Mouse (Mus musculus) brain, embryonic 14.5 days (tissue): Measurements from ENCODE around the gene Gnai2. TPM values are rescaled to one million over a fixed set of nuclear protein-coding genes. Genes with fewer than 3 reads are reported as not detected.

Experiments used
- DNase-seq: peaks from one replicate; pipeline ENCODE4 v3.0.0-alpha.2; 2011; ENCODE audit warnings: low read depth
- CTCF ChIP-seq: fragments of 200-500 bp; IDR thresholded peaks from 2 replicates; pipeline ENCODE4 v1.5.1; 2012; ENCODE audit warnings: inconsistent platforms, mild to moderate bottlenecking, moderate library complexity, borderline replicate concordance; ENCODE audit not compliant: insufficient read depth, insufficient read length; ENCODE audit errors: extremely low read depth
- POLR2A ChIP-seq: fragments of 200-500 bp; IDR thresholded peaks from 2 replicates; pipeline ENCODE4 v1.6.1; 2012; ENCODE audit warnings: mild to moderate bottlenecking, inconsistent platforms, borderline replicate concordance; ENCODE audit not compliant: poor library complexity, insufficient read depth, insufficient read length, severe bottlenecking; ENCODE audit errors: extremely low read depth
- polyA plus RNA-seq: library from polyadenylated mRNA; depleted of rRNA; stranded (reverse); fragments of >200 nt; gene quantifications from 2 replicates; pipeline ENCODE4 v1.2.3, GENCODE M21; 2012

Gene Gnai2
- polyA plus RNA-seq, 1 experiment = 488 TPM

DNA sequence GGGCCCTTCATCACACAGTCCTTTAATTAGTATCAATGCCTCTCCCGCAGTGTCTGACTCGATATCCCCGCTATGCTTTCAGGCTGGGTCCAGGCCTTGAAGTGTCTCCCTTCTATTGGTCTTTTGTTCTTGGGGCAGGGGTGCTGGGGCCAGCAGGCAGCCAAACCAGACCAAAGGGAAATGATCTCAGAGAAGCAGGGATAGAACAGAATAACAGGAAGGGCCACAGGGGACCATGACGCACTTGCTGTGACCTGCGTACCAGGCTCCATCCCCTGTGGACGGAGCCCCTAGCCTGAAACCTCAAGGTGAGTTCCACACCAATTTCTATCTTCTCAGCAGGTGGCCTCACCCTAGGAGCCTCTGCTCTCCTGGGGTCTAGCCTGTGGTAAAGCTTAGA, 17.1 kb downstream of the Gnai2 start:
- TF ChIP-seq POLR2A = no peak
- no peak for TF ChIP-seq CTCF
- DNase-seq = no peak

DNA sequence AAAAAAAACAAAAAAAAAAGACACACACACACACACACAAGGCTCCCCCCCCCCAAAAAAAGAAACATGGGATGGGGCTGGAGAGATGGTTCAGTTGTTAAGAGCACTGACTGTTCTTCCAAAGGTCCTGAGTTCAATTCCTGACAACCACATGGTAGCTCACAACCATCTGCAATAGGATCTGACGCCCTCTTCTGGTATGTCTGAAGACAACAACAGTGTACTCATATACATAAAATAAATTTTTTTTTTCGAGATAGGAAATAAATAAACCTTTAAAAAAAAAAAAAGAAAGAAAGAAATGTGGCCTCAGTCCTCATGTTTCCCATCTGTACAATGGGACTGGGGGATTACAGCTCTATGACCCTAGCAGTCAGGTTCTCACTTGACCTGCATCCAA, 17.7 kb downstream of the Gnai2 start:
- no peak for DNase-seq
- TF ChIP-seq CTCF (no peak), POLR2A (no peak)

DNA sequence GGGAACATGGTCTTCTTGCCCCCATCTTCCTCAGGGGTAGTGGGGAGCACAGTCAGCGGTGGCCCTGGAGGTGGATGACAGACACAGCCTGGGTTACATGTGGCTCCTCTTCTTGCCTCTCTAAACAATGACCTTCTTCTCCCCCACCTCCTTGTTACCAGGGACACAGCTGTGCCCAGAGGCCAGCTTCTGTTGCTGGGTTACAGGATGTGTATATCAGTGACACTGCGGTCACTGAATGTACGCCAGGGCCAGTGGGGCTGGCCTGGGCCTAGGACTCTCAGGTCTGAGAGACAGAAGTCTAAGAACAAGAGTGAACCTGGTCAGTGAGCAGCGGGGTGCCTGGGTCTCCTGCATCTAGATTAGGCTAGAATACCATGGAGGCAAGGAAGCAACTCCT, 20.1 kb downstream of the Gnai2 start:
- TF ChIP-seq CTCF = no peak

DNA sequence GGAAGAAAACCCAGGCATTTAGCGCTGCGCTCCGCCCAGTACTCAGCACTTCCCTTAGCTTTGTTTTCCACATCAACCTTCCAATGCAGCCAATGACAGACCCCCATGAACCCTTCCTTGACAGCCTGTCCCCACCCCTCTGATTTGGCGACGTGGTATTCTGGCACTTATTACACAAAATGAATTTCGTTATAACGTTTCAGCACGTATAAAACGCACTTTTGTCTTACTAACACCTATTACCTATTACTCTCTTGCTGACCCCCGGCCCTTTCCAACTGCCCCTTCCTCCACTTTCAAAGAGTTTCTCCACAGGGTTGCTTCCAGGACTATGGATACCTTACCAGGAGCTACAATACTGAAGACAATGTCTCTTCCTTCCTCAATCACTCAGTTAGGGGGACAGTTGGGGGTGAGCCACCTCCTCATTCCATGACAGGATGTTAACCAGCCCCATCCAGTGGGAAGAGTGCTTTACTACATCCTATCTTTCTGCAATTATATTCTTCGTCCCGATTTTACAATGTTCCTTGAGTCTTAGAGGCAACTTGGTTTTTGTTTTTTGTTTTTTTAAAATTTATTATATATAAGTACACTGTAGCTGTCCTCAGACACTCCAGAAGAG, 22.1 kb downstream of the Gnai2 start:
- TF ChIP-seq POLR2A = no peak
- peak; percentile 22; the same call in 1 of the 2 replicates for TF ChIP-seq CTCF
- DNase-seq = peak; percentile 73

More for the DNA sequence above, 20.1 kb downstream of the Gnai2 start:
- no peak for DNase-seq

DNA sequence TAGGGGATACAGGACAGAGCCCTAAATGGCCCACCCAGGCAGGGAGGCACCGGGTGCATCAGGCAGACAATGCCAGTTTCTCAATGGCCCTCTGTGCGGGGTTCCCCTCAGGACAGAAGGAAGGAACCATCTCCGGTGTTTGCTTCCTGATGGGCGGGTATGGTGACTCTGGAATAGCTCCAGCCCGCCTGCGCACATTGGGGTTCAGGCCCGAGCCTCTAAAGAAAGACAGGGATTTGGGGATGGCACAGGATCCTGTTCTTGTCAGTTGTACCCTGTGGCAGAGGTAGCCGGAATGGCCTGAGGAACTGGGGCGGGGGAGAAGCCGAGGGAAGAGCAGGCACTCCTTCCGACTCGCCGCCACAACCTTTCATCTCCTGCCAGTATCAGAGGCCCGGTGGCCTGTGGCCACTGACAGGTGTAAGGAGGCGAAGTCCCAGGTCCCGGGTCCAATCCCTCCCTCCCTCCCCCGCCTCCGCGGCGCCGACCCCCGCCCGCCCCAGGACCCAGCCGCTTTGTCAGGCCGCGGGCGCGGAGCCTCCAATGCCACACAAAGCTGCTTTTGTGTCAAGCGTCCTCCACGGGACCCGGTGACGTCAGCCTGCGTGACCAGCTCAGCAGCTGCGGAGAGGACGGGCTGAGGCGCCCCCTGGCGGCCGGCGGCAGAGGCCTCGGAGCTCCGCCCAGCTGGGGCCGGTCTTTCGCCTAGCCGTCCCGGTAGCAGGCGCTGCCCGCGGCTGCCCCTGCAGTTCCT, 22.8 kb downstream of the Gnai2 start:
- peak; percentile 99 for DNase-seq
- peak; percentile 58; the same call in 1 of the 2 replicates for TF ChIP-seq POLR2A
- TF ChIP-seq CTCF = peak; percentile 97

DNA sequence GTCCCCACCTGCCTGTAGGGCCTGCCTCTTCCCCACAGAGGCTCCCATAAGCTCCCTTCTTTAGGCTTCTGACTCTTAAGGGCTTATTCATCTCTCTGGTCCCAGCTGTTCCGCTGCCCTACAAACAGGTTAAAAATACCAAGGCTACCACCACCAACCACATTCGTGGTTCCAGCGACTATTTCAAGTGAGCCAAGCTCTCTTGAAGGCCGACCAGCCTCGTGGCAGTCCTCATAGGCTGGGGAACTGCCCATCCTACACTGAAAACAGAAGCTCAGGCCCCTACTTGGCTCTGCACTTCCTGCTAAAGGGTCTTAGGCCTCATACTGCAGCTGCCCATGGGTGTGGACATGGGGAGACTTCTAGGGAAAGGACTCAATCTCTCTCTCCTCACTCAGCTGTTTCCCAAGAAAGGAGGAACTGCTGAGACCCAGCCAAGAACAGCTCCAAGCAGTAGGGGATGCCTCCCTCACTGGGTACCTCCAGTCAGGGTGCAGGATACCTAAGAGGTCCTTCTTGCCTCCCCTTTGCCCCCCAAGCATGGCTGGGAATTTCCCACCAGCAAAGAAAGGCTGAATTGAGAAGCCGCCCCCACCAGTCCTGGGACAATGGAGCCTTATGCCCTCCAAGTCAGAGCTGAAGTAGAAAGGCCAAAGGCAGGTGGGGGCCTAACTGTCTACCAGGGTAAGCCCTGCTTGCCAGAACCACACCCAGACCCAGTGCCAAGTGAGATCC, 23.5 kb downstream of the Gnai2 start:
- TF ChIP-seq CTCF = no peak
- TF ChIP-seq POLR2A = no peak
- DNase-seq = peak; percentile 40

DNA sequence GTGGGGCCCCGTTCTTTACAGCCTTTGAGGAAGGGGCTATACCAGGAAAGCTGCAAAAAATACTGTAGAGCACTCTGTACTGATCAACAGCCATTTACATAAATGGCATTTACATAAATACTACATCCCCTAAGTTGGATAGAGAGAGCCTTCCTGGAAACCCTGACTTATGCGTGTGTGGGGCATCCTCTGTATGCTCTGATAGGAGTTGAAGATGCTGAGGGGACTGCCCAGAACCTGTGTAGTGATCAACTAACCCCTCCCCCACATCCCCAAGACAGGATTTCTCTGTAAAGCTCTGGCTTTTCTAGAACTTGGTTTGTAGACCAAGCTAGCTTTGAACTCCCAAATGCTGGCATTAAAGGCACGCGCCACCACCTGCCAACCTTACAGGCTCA, 25.7 kb downstream of the Gnai2 start:
- TF ChIP-seq POLR2A (no peak), CTCF (no peak)
- DNase-seq = no peak

DNA sequence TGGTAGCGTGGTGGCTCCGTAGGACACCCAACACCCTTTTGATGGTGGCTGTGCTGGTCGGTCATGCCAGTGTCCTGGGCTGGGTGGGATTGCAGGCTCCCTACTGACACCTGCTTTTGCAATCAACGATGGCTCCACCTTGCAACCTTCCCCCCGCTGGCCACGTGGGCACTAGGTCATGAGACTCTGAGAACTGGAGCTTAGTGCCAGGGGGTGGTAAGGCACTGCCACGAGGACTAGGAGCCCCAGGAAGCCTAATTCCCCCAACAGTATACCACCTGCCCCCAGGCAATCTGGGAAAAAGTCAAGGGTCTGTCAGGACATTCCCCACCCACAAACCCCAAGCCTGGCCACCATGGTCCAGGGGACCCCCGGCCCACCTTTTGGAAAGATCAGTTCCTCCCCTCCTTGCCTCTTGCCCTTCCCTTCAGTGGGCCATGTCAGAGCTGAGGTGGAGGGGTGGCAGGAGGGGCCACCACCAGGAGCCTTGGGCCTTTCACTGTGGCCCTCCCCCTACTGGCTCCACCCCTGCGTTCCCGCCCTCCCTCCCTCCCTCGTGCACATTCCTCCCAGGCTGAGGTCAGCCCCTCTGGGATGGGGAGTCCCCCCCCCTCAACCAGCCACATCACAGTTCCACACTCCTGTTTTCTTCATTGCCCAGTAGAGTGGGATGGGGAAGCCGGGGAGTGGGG, 26.3 kb downstream of the Gnai2 start, which contains the start of gene Sema3b:
Gene Sema3b (minus strand): TSS at position 489 of the 692 bp plus-strand sequence.
- TF ChIP-seq CTCF (no peak), POLR2A (no peak)
- DNase-seq = peak; percentile 46

DNA sequence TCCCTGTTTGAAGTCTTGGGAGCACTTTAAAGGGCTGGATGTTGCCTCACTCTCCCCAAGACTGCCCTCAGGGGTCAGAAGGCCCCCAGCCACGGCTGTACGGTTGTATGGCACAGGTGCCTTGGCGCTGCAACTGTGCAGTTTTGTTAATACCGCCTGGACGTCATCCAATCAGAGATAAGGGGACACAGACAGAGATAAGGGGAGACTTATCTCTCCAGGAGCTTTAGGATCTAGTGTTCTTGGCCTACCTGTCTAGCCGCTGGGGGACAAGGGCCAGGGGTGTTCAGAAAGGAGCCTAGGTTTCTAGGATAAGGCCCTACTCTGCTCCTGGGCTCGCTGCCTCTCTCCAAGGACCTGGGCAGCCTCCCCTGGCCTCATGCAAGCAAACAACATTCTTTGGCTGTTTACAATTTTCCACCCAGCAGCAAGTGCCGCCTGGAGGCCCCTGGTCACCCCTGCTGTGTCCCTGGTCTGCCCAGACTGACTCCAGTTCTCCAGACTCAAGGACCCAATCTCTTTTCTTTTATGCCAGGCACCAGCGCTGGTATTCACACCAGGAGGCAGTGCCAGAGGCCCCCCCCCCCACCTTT, 27.4 kb downstream of the Gnai2 start:
- TF ChIP-seq CTCF (no peak), POLR2A (no peak)
- DNase-seq = no peak

DNA sequence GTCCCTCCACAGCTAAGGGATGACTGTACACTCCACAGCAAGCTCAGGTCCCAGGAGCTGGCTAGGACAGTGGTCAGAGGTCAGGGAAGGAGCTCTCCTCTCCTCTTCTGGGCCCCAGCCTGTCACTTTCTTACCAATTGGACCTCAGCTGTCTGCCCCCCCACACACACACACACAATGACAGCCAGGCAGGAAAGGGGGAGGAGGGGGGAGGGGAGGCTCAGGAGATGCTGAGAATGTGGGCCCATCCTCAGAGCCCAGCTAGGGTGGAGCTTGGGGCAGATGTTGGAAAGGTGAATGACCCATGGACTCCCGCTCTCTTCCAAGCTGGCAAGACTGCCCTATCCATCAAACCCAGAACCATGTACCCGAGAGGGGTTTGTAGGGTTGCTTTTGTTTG, 28.1 kb downstream of the Gnai2 start:
- TF ChIP-seq POLR2A (no peak), CTCF (no peak)
- no peak for DNase-seq

DNA sequence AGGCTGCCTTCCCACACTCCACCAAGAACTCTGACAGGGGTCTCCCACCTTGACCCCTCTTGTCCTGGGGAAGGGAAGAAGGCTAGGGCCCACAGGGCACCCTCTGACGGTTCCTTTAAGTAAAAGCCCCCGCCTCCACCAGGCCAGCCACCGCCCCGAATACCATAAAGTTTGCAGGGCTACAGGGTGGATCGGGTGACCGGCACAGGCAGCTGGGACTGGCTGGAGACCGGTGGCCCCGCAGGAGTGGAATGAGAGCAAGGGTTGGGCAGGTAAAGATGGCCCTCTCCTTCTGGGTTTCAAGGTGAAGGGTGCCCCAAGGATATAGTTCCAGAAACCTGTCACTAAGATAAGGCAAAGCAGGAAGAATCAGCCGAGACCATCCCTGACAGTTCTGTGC, 28.6 kb downstream of the Gnai2 start:
- TF ChIP-seq CTCF = no peak
- TF ChIP-seq POLR2A = no peak
- no peak for DNase-seq
